Mouse (Mus musculus) stomach, postnatal 0 days (tissue): ENCODE data around the gene Hemk1. TPM values are rescaled to one million over a fixed set of nuclear protein-coding genes. Genes with fewer than 3 reads are reported as not detected.

Source experiments
- ATAC-seq: fragments of 200-750 bp; cut with Nextera tagmentation; 2 replicates; pipeline ENCODE4 v1.8.0; 2017; ENCODE audit not compliant: low FRiP score, low TSS enrichment
- DNase-seq: peaks from one replicate; pipeline ENCODE4 v3.0.0-alpha.2; 2016; ENCODE audit warnings: low spot score
- H3K27ac ChIP-seq: fragments of 300-500 bp; sonication (generic); replicated peaks from 2 replicates; pipeline ENCODE4 v1.5.1; 2014; ENCODE audit warnings: mild to moderate bottlenecking, control low read depth
- H3K27me3 ChIP-seq: fragments of 300-500 bp; sonication (generic); 2 replicates; pipeline ENCODE4 v1.6.1; 2014; ENCODE audit warnings: low read length; ENCODE audit not compliant: control insufficient read depth, insufficient read depth
- H3K36me3 ChIP-seq: fragments of 300-500 bp; sonication (generic); 2 replicates; pipeline ENCODE4 v1.6.1; 2014; ENCODE audit warnings: low read length, mixed read lengths; ENCODE audit not compliant: control insufficient read depth, insufficient read depth
- H3K4me1 ChIP-seq: fragments of 300-500 bp; sonication (generic); replicated peaks from 2 replicates; pipeline ENCODE4 v1.6.1; 2014; ENCODE audit warnings: antibody characterized with exemption; ENCODE audit not compliant: control insufficient read depth, insufficient read depth
- H3K4me2 ChIP-seq: fragments of 300-500 bp; sonication (generic); replicated peaks from 2 replicates; pipeline ENCODE4 v1.6.1; 2014; ENCODE audit warnings: low read depth, mild to moderate bottlenecking, control low read depth, moderate library complexity
- H3K4me3 ChIP-seq: fragments of 300-500 bp; sonication (generic); 2 replicates; pipeline ENCODE4 v1.5.1; 2014; ENCODE audit warnings: low read depth, low read length, control low read depth
- H3K9ac ChIP-seq: fragments of 300-500 bp; sonication (generic); 2 replicates; pipeline ENCODE4 v1.6.1; 2014; ENCODE audit warnings: mild to moderate bottlenecking, low read length, control low read depth, mixed read lengths
- H3K9me3 ChIP-seq: fragments of 300-500 bp; sonication (generic); 2 replicates; pipeline ENCODE4 v1.6.1; 2016; ENCODE audit warnings: low read length; ENCODE audit not compliant: control insufficient read depth
- CTCF ChIP-seq: IDR thresholded peaks from 2 replicates; pipeline ENCODE4 v1.5.1; 2016; ENCODE audit warnings: antibody characterized with exemption, low read depth, mild to moderate bottlenecking, moderate library complexity
- EP300 ChIP-seq: optimal IDR thresholded peaks from 2 replicates; pipeline ENCODE3; 2016; ENCODE audit warnings: antibody characterized with exemption
- WGBS: fragments of 180-500 bp; shearing (Covaris S2); extraction: QIAGEN DNeasy Blood & Tissue Kit; methylation state at CpG from one replicate; pipeline ENCODE4 v1.1.7; 2014; 5-methylcytosine and 5-hydroxymethylcytosine counted together
- polyA plus RNA-seq: library from polyadenylated mRNA; unstranded; fragments of >200 nt; fragmentation: Nextera tagmentation; extraction: Ambion mirVana; gene quantifications from 2 replicates; pipeline ENCODE4 v1.2.1, GENCODE M21; 2015

Hemk1 gene
- polyA plus RNA-seq, 1 experiment from 2014 or later = 6.7 TPM

- H3K27me3 ChIP-seq = no peaks in the 10 kb centered on the region
- TF ChIP-seq CTCF = peak; percentile 60
- TF ChIP-seq EP300 = no peak
- no peak overlapping the region for H3K9ac ChIP-seq
- H3K9me3 ChIP-seq = no peaks in the 10 kb centered on the region
- H3K4me1 ChIP-seq = no peaks in the 10 kb centered on the region; the same call in 1 of the 2 replicates
- H3K4me3 ChIP-seq = no peak overlapping the region
- 0 out of 2 replicates have a peak overlapping the region, but pooled peaks have one; percentile 20 for H3K27ac ChIP-seq
- 51% methylated on average over 8 of the region's 8 CpGs for WGBS
- H3K4me2 ChIP-seq = 0 out of 2 replicates have a peak overlapping the region, but pooled peaks have one; percentile 47
- peak; percentile 53 for DNase-seq
- peak; percentile 70 for ATAC-seq
- no peaks in the 10 kb centered on the region for H3K36me3 ChIP-seq
Measured at GRCm38 (mm10) chr9:107278527-107279377, 59.4 kb downstream of the Hemk1 start.

DNA sequence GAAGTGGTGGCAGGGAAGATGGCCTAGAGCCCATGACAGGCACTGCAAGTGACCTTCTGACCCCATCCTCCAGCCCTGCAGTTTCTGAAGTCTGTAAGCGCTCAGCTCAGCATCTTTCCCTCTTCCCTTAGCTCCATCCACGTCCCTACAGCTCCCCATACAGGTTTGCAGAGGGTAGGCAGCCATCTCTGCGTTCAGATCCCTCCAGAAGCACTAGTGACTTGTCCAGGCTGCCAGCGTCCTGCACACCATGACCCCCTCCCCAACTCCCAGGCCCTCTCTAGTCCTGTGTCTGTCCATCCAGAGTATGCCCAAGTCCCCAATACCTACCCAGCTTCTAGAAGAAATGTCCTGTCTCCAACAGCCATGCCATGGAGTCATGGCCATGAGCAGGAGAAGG is 60.0 kb downstream of the Hemk1 start:
- Histone ChIP-seq H3K4me2 (no peak overlapping the region), H3K4me3 (no peak overlapping the region), H3K36me3 (no peaks in the 10 kb centered on the region), H3K27ac (no peak overlapping the region), H3K9me3 (no peaks in the 10 kb centered on the region), H3K4me1 (no peaks in the 10 kb centered on the region; the same call in 1 of the 2 replicates), H3K27me3 (no peaks in the 10 kb centered on the region), H3K9ac (no peak overlapping the region)
- ATAC-seq (no peak), DNase-seq (no peak)
- 71% methylated on average over 4 of the region's 4 CpGs for WGBS
- TF ChIP-seq CTCF (peak; percentile 37), EP300 (no peak)

GRCm38 (mm10) chr9:107277603-107278002 is 60.5 kb downstream of the Hemk1 start:
- 86% methylated on average over 7 of the region's 7 CpGs for WGBS
- no peak for TF ChIP-seq CTCF
- TF ChIP-seq EP300 = no peak
- Histone ChIP-seq H3K27ac (no peak overlapping the region), H3K36me3 (no peaks in the 10 kb centered on the region), H3K9ac (no peak overlapping the region), H3K4me2 (no peak overlapping the region), H3K4me3 (no peak overlapping the region), H3K9me3 (no peaks in the 10 kb centered on the region), H3K4me1 (no peaks in the 10 kb centered on the region; the same call in 1 of the 2 replicates), H3K27me3 (no peaks in the 10 kb centered on the region)
- DNase-seq = no peak
- ATAC-seq = no peak

Other genes starting within 250 kb of the Hemk1 start
- 0.93 and 1.9 TPM in 2 replicates for gene Dock3, start 106.4 kb downstream of the Hemk1 start, polyA plus RNA-seq
- gene Mapkapk3, start 48.5 kb downstream of the Hemk1 start, polyA plus RNA-seq = 32.0 and 37.4 TPM in 2 replicates
- gene Cish, start 42.3 kb downstream of the Hemk1 start, polyA plus RNA-seq = 30.8 and 32.2 TPM in 2 replicates
- 0.63 and 0.73 TPM in 2 replicates for gene 6430571L13Rik, start 2.3 kb upstream of the Hemk1 start, polyA plus RNA-seq
- 0.15 and 0.16 TPM in 2 replicates for gene Cacna2d2, start 61.3 kb upstream of the Hemk1 start, polyA plus RNA-seq
- gene Tmem115, start 195.6 kb upstream of the Hemk1 start, polyA plus RNA-seq = 41.9 and 43.2 TPM in 2 replicates
- 26.7 and 28.2 TPM in 2 replicates for gene Cyb561d2, start 203.8 kb upstream of the Hemk1 start, polyA plus RNA-seq
- 24.8 and 24.9 TPM in 2 replicates for gene Nprl2, start 203.9 kb upstream of the Hemk1 start, polyA plus RNA-seq
- 0.94 and 0.97 TPM in 2 replicates for gene Zmynd10, start 208.9 kb upstream of the Hemk1 start, polyA plus RNA-seq
- 44.2 and 46.5 TPM in 2 replicates for gene Rassf1, start 213.2 kb upstream of the Hemk1 start, polyA plus RNA-seq
- gene Tusc2, start 224.9 kb upstream of the Hemk1 start, polyA plus RNA-seq = 44.9 and 48.7 TPM in 2 replicates
- gene Hyal2, start 229.6 kb upstream of the Hemk1 start, polyA plus RNA-seq = 49.6 and 50.4 TPM in 2 replicates
- 7.2 and 8.0 TPM in 2 replicates for gene Hyal1, start 238.6 kb upstream of the Hemk1 start, polyA plus RNA-seq
- gene Naa80, start 240.5 kb upstream of the Hemk1 start, polyA plus RNA-seq = 13.3 and 14.7 TPM in 2 replicates
- 1.3 and 1.4 TPM in 2 replicates for gene Hyal3, start 242.5 kb upstream of the Hemk1 start, polyA plus RNA-seq
- 35.5 and 42.7 TPM in 2 replicates for gene Ifrd2, start 249.3 kb upstream of the Hemk1 start, polyA plus RNA-seq